Mouse (Mus musculus): Measurements from ENCODE around the gene Zdhhc8.

GRCm38 (mm10) chr16:18198365-18199098 is 36.4 kb downstream of the Zdhhc8 start:
- TF ChIP-seq EP300 (optimal IDR thresholded peaks at IDR 0.05), result no peak
- no peak for TF ChIP-seq CTCF (IDR thresholded peaks at IDR 0.05; ENCODE audit: low read depth)

All from stomach, postnatal 0 days (tissue).